27 mouse cellular contexts compared by ENCODE assay signal in genomic region chr8:105961101-105961500, GRCm38 (mm10). TPM values are rescaled to one million over a fixed set of nuclear protein-coding genes. Genes with fewer than 3 reads are reported as not detected.
DNase-seq lines count a peak whose midpoint lies in the region; ATAC-seq and TF ChIP-seq lines count a peak whose summit lies in the region.
"Had no signal": no experiment of that assay in that cellular context is flagged by ENCODE, and none has a peak within 500 bp of the region (broad histone marks: within the 10 kb centered on the region; RNA-seq: fewer than 3 reads in every experiment).

No protein-coding gene starts in this region.

- no peak for TF ChIP-seq CTCF in liver, postnatal 0 days (IDR thresholded peaks at IDR 0.05; ENCODE audit: low read depth)
- no peak for TF ChIP-seq CTCF in left cerebral cortex, adult 2 months (IDR thresholded peaks at IDR 0.05)

- intact Hi-C loops in left cerebral cortex, adult 2 months (cut with DNase I) = no loop called here

- no peak overlapping the region for H3K4me2 ChIP-seq in forebrain, embryonic 11.5 days (ENCODE audit: low read depth, low read length, severe bottlenecking)
- H3K4me2 ChIP-seq in forebrain, embryonic 14.5 days (ENCODE audit: low read length) = no peak overlapping the region
- H3K4me2 ChIP-seq in liver, postnatal 0 days (ENCODE audit: low read depth, low read length) = peak overlapping the region; percentile 54
- H3K4me2 ChIP-seq: heart, embryonic 12.5 days; hindbrain, embryonic 13.5 days; limb, embryonic 12.5 days; lung, embryonic 14.5 days; neural tube, embryonic 13.5 days had no signal

- no peak for TF ChIP-seq EP300 in liver, postnatal 0 days (IDR thresholded peaks at IDR 0.05; ENCODE audit: low read depth)

- no peak overlapping the region for H3K9ac ChIP-seq in forebrain, embryonic 11.5 days (ENCODE audit: low read length)
- no peak overlapping the region for H3K9ac ChIP-seq in forebrain, embryonic 14.5 days (ENCODE audit: low read length)
- H3K9ac ChIP-seq in ES-E14 (ENCODE audit: insufficient read depth, low read depth, low read length, poor library complexity, severe bottlenecking) = no peak overlapping the region
- H3K9ac ChIP-seq in liver, postnatal 0 days (replicated peaks) = no peak overlapping the region
- H3K9ac ChIP-seq: forebrain, postnatal 0 days; heart, embryonic 12.5 days; hindbrain, embryonic 13.5 days; limb, embryonic 12.5 days; lung, embryonic 14.5 days; neural tube, embryonic 13.5 days had no signal

- H3K4me3 ChIP-seq in forebrain, embryonic 11.5 days (ENCODE audit: low read depth, low read length) = no peak overlapping the region
- H3K4me3 ChIP-seq in forebrain, embryonic 14.5 days (ENCODE audit: low read depth, low read length) = no peak overlapping the region
- H3K4me3 ChIP-seq in ES-E14 (ENCODE audit: insufficient read depth in 1 of 2, low read depth in 1 of 2, low read length in 2 of 2, poor library complexity in 1 of 2, severe bottlenecking in 1 of 2) = peak overlapping the region; percentile 16 to 41; a peak in 3 of 4 replicates
- H3K4me3 ChIP-seq in liver, postnatal 0 days (ENCODE audit: low read depth, low read length) = no peak overlapping the region
- no peak overlapping the region for H3K4me3 ChIP-seq in left cerebral cortex, adult 2 months
- no peak overlapping the region for H3K4me3 ChIP-seq in hindbrain, embryonic 10.5 days
- H3K4me3 ChIP-seq: heart, embryonic 12.5 days; hindbrain, embryonic 13.5 days; limb, embryonic 12.5 days; neural tube, embryonic 13.5 days had no signal

- H3K27me3 ChIP-seq in forebrain, embryonic 11.5 days (ENCODE audit: control insufficient read depth, insufficient read depth, low read length) = peaks cover 12% of the 10 kb centered on the region
- H3K27me3 ChIP-seq in forebrain, embryonic 14.5 days (replicated peaks; ENCODE audit: control insufficient read depth, insufficient read depth, low read length) = peaks cover 4% of the 10 kb centered on the region; the same call in 1 of the 2 replicates
- no peaks in the 10 kb centered on the region for H3K27me3 ChIP-seq in liver, postnatal 0 days (ENCODE audit: insufficient read depth, low read length)
- peaks cover 20% of the 10 kb centered on the region for H3K27me3 ChIP-seq in hindbrain, embryonic 10.5 days (ENCODE audit: insufficient read depth, poor library complexity, severe bottlenecking)
- H3K27me3 ChIP-seq: heart, embryonic 12.5 days; limb, embryonic 12.5 days had no signal

- peak; percentile 46 for DNase-seq in forebrain, embryonic 11.5 days (ENCODE audit: low spot score)
- DNase-seq in forebrain, embryonic 14.5 days (ENCODE audit: low spot score) = no peak
- DNase-seq in ES-E14 (ENCODE audit: low read depth, low spot score) = no peak
- peak; percentile 70 for DNase-seq in liver
- DNase-seq in liver, postnatal 0 days = peak; percentile 55
- no peak for DNase-seq in left cerebral cortex, adult 2 months (ENCODE audit: extremely low spot score in 1 of 2, low spot score in 2 of 2)
- no peak for DNase-seq in hindbrain, embryonic 10.5 days (ENCODE audit: low spot score)
- DNase-seq in MN1 (ENCODE audit: low spot score) = no peak
- DNase-seq: cerebellum, adult 2 months; forebrain, postnatal 0 days; heart, postnatal 14 days; kidney, adult 2 months; kidney, postnatal 14 days; lung, embryonic 14.5 days; midbrain, embryonic 14.5 days had no signal

- no peaks in the 10 kb centered on the region for H3K9me3 ChIP-seq in forebrain, embryonic 11.5 days (ENCODE audit: control insufficient read depth, low read length)
- no peaks in the 10 kb centered on the region for H3K9me3 ChIP-seq in forebrain, embryonic 14.5 days (replicated peaks; ENCODE audit: control insufficient read depth, low read length)
- H3K9me3 ChIP-seq in ES-E14 (ENCODE audit: control insufficient read depth, insufficient read depth, low read depth, low read length) = no peaks in the 10 kb centered on the region
- H3K9me3 ChIP-seq in liver, postnatal 0 days (ENCODE audit: low read length) = no peaks in the 10 kb centered on the region
- H3K9me3 ChIP-seq in hindbrain, embryonic 10.5 days = no peaks in the 10 kb centered on the region
- H3K9me3 ChIP-seq: heart, embryonic 12.5 days; hindbrain, embryonic 13.5 days; limb, embryonic 12.5 days; neural tube, embryonic 13.5 days had no signal

- no peak overlapping the region for H3K27ac ChIP-seq in forebrain, embryonic 11.5 days (ENCODE audit: low read depth, low read length)
- no peak overlapping the region for H3K27ac ChIP-seq in forebrain, embryonic 14.5 days (ENCODE audit: low read depth, low read length)
- H3K27ac ChIP-seq in ES-E14 (ENCODE audit: insufficient read depth, low read depth, low read length, poor library complexity, severe bottlenecking) = no peak overlapping the region
- no peak overlapping the region for H3K27ac ChIP-seq in liver, postnatal 0 days (ENCODE audit: low read depth)
- H3K27ac ChIP-seq in left cerebral cortex, adult 2 months = no peak overlapping the region
- no peak overlapping the region for H3K27ac ChIP-seq in hindbrain, embryonic 10.5 days
- H3K27ac ChIP-seq: hindbrain, embryonic 13.5 days; limb, embryonic 12.5 days; neural tube, embryonic 13.5 days had no signal

- H3K4me1 ChIP-seq in forebrain, embryonic 11.5 days (replicated peaks; ENCODE audit: control insufficient read depth, insufficient read depth, low read length) = 0 out of 2 replicates have a peak, but pooled peaks cover 4% of the 10 kb centered on the region
- no peaks in the 10 kb centered on the region for H3K4me1 ChIP-seq in forebrain, embryonic 14.5 days (ENCODE audit: control insufficient read depth, insufficient read depth, low read length)
- H3K4me1 ChIP-seq in ES-E14 (ENCODE audit: control insufficient read depth in 2 of 2, insufficient read depth in 2 of 2, low read length in 2 of 2, poor library complexity in 1 of 2) = peaks cover 16 to 36% of the 10 kb centered on the region in 2 experiments; a peak in 3 of 4 replicates
- peaks cover 23% of the 10 kb centered on the region for H3K4me1 ChIP-seq in liver, postnatal 0 days (ENCODE audit: insufficient read depth)
- peaks cover 22% of the 10 kb centered on the region for H3K4me1 ChIP-seq in hindbrain, embryonic 10.5 days (replicated peaks)

- H3K36me3 ChIP-seq in forebrain, embryonic 11.5 days (ENCODE audit: control insufficient read depth, insufficient read depth, low read length) = no peaks in the 10 kb centered on the region
- H3K36me3 ChIP-seq in forebrain, embryonic 14.5 days (ENCODE audit: control insufficient read depth, insufficient read depth, low read length) = no peaks in the 10 kb centered on the region
- H3K36me3 ChIP-seq in ES-E14 (ENCODE audit: control insufficient read depth, insufficient read depth, low read length, poor library complexity, severe bottlenecking) = peaks cover 15% of the 10 kb centered on the region; the same call in 1 of the 2 replicates
- H3K36me3 ChIP-seq in liver, postnatal 0 days (replicated peaks; ENCODE audit: insufficient read depth, low read length) = no peaks in the 10 kb centered on the region; the same call in 1 of the 2 replicates
- H3K36me3 ChIP-seq in hindbrain, embryonic 10.5 days = peaks cover 9% of the 10 kb centered on the region
- H3K36me3 ChIP-seq: hindbrain, embryonic 13.5 days; neural tube, embryonic 13.5 days had no signal

- ATAC-seq in forebrain, embryonic 11.5 days (replicated peaks; ENCODE audit: low FRiP score) = no peak
- no peak for ATAC-seq in forebrain, embryonic 14.5 days
- no peak for ATAC-seq in liver, postnatal 0 days
- ATAC-seq: forebrain, postnatal 0 days; inflammation-experienced regulatory T-cells, adult 6 months had no signal

- 73% methylated on average over 14 of the region's 14 CpGs for WGBS in forebrain, embryonic 11.5 days
- WGBS in forebrain, embryonic 14.5 days = 76% methylated on average over 14 of the region's 14 CpGs
- WGBS in liver, postnatal 0 days (ENCODE audit: insufficient replicate concordance) = 60% methylated on average over 14 of the region's 14 CpGs
- WGBS in hindbrain, embryonic 10.5 days = 75% methylated on average over 14 of the region's 14 CpGs

- in situ Hi-C loops in ES-E14 (cut with MboI; ENCODE audit: low sequenced_read_pairs in 2 of 2, unreplicated experiment in 2 of 2) = no loop called here

RNA-seq across cellular contexts. Expression of gene Slc12a4, which starts 4.8 kb away (rescaled TPM):
- 10.6 and 11.4 TPM in 2 replicates for polyA plus RNA-seq in forebrain, embryonic 11.5 days (2014; fragmentation: Nextera tagmentation; extraction: Ambion mirVana)
- 5.1 and 9.4 TPM in 2 replicates for polyA plus RNA-seq in forebrain, embryonic 14.5 days (2014; fragmentation: Nextera tagmentation; extraction: Ambion mirVana)
- total RNA-seq in ES-E14 (2012; rRNA removed) = 70.1 and 133 TPM in 2 replicates
- 5.1 and 5.2 TPM in 2 replicates for polyA plus RNA-seq in liver, postnatal 0 days (2015; fragmentation: Nextera tagmentation; extraction: Ambion mirVana)
- 10 to 100 TPM; 18.2 to 19.8 TPM for total RNA-seq in left cerebral cortex, adult 2 months (2021)
- 18.7 and 19.3 TPM in 2 replicates for polyA plus RNA-seq in hindbrain, embryonic 10.5 days (2016; fragmentation: Nextera tagmentation; extraction: Ambion mirVana)

RNA-seq across cellular contexts. Expression of gene Lcat, which starts 17.9 kb away (rescaled TPM):
- polyA plus RNA-seq in forebrain, embryonic 11.5 days (2014; fragmentation: Nextera tagmentation; extraction: Ambion mirVana) = 0.55 and 0.60 TPM in 2 replicates
- 0.17 and 0.48 TPM in 2 replicates for polyA plus RNA-seq in forebrain, embryonic 14.5 days (2014; fragmentation: Nextera tagmentation; extraction: Ambion mirVana)
- total RNA-seq in ES-E14 (2012; rRNA removed) = 2.4 and 3.6 TPM in 2 replicates
- polyA plus RNA-seq in liver, postnatal 0 days (2015; fragmentation: Nextera tagmentation; extraction: Ambion mirVana) = 322 and 346 TPM in 2 replicates
- total RNA-seq in left cerebral cortex, adult 2 months (2021) = 10 to 100 TPM; 25.3 to 25.8 TPM
- polyA plus RNA-seq in hindbrain, embryonic 10.5 days (2016; fragmentation: Nextera tagmentation; extraction: Ambion mirVana) = 0.60 and 0.78 TPM in 2 replicates
- total RNA-seq: granulocyte monocyte progenitor cell, adult 5-6 weeks had no signal

RNA-seq across cellular contexts. Expression of gene Dpep3, which starts 18.1 kb away (rescaled TPM):
- polyA plus RNA-seq in forebrain, embryonic 11.5 days (2014; fragmentation: Nextera tagmentation; extraction: Ambion mirVana) = not detected in 2 replicates
- not detected in 2 replicates for polyA plus RNA-seq in forebrain, embryonic 14.5 days (2014; fragmentation: Nextera tagmentation; extraction: Ambion mirVana)
- 1.0 and 1.5 TPM in 2 replicates for total RNA-seq in ES-E14 (2012; rRNA removed)
- polyA plus RNA-seq in liver, postnatal 0 days (2015; fragmentation: Nextera tagmentation; extraction: Ambion mirVana) = not detected in 2 replicates
- not detected for total RNA-seq in left cerebral cortex, adult 2 months (2021)
- not detected in 2 replicates for polyA plus RNA-seq in hindbrain, embryonic 10.5 days (2016; fragmentation: Nextera tagmentation; extraction: Ambion mirVana)
- total RNA-seq: adrenal gland, adult 18-20 months; adrenal gland, postnatal 4 days; forebrain, postnatal 0 days; gastrocnemius, adult 8-10 months; granulocyte monocyte progenitor cell, adult 5-6 weeks; heart, postnatal 14 days; MEL had no signal
- polyA plus RNA-seq: cerebellum, adult 2 months; cortical plate, adult 2 months; embryonic facial prominence, embryonic 11.5 days; forebrain, postnatal 0 days; heart, embryonic 12.5 days; hindbrain, embryonic 13.5 days; inflammation-experienced regulatory T-cells, adult 6 months; limb, embryonic 12.5 days; lung, embryonic 14.5 days; midbrain, embryonic 14.5 days; neural tube, embryonic 13.5 days had no signal

RNA-seq across cellular contexts. Expression of gene Psmb10, which starts 22.9 kb away (rescaled TPM):
- 20.9 and 21.5 TPM in 2 replicates for polyA plus RNA-seq in forebrain, embryonic 11.5 days (2014; fragmentation: Nextera tagmentation; extraction: Ambion mirVana)
- polyA plus RNA-seq in forebrain, embryonic 14.5 days (2014; fragmentation: Nextera tagmentation; extraction: Ambion mirVana) = 48.2 and 57.8 TPM in 2 replicates
- 70.9 and 81.5 TPM in 2 replicates for total RNA-seq in ES-E14 (2012; rRNA removed)
- 57.1 and 62.0 TPM in 2 replicates for polyA plus RNA-seq in liver, postnatal 0 days (2015; fragmentation: Nextera tagmentation; extraction: Ambion mirVana)
- 10 to 100 TPM; 90.3 to 91.9 TPM for total RNA-seq in left cerebral cortex, adult 2 months (2021)
- polyA plus RNA-seq in hindbrain, embryonic 10.5 days (2016; fragmentation: Nextera tagmentation; extraction: Ambion mirVana) = 32.7 and 33.6 TPM in 2 replicates

RNA-seq across cellular contexts. Expression of gene Ctrl, which starts 27.4 kb away (rescaled TPM):
- polyA plus RNA-seq in forebrain, embryonic 11.5 days (2014; fragmentation: Nextera tagmentation; extraction: Ambion mirVana) = 1.1 and 2.5 TPM in 2 replicates
- polyA plus RNA-seq in forebrain, embryonic 14.5 days (2014; fragmentation: Nextera tagmentation; extraction: Ambion mirVana) = 1.9 and 2.5 TPM in 2 replicates
- 3.6 and 5.3 TPM in 2 replicates for total RNA-seq in ES-E14 (2012; rRNA removed)
- polyA plus RNA-seq in liver, postnatal 0 days (2015; fragmentation: Nextera tagmentation; extraction: Ambion mirVana) = 0.16 and 0.31 TPM in 2 replicates
- total RNA-seq in left cerebral cortex, adult 2 months (2021) = 1 to 10 TPM; 1.5 to 2.6 TPM
- polyA plus RNA-seq in hindbrain, embryonic 10.5 days (2016; fragmentation: Nextera tagmentation; extraction: Ambion mirVana) = 1.7 and 2.5 TPM in 2 replicates
- total RNA-seq: gastrocnemius, adult 8-10 months had no signal

Comparison
In these comparisons a context has a peak if more than half of its experiments do, and no peak if none do; other contexts are left out.
1. DNase-seq: peak in forebrain, embryonic 11.5 days (single experiment), liver (single experiment) and liver, postnatal 0 days (single experiment); none in forebrain, embryonic 14.5 days (single experiment), ES-E14 (single experiment), left cerebral cortex, adult 2 months (0 of 2), hindbrain, embryonic 10.5 days (single experiment) and MN1 (single experiment).
2. H3K4me3 ChIP-seq: peak in ES-E14 (2 of 2); none in forebrain, embryonic 11.5 days (single experiment), forebrain, embryonic 14.5 days (single experiment), liver, postnatal 0 days (single experiment), left cerebral cortex, adult 2 months (single experiment) and hindbrain, embryonic 10.5 days (single experiment).
3. RNA of gene Lcat, which starts 17.9 kb away (polyA plus RNA-seq): 322 to 346 TPM in liver, postnatal 0 days; 0.60 to 0.78 TPM in hindbrain, embryonic 10.5 days, 0.55 to 0.60 TPM in forebrain, embryonic 11.5 days and 0.17 to 0.48 TPM in forebrain, embryonic 14.5 days; every median in the first group is over 100 times any median in the second.